Mouse (Mus musculus): ENCODE results near the gene Tmem144. TPM values are rescaled to one million over a fixed set of nuclear protein-coding genes. Genes with fewer than 3 reads are reported as not detected.

The Tmem144 gene
- not detected in 2 replicates for polyA plus RNA-seq (2012; ENCODE audit: insufficient read depth, low replicate concordance)

- Histone ChIP-seq H3K4me1 (peaks cover 29% of the 10 kb centered on the region), H3K9me3 (no peaks in the 10 kb centered on the region), H3K36me3 (replicated peaks; ENCODE audit: low read length) (no peaks in the 10 kb centered on the region), H3K27me3 (replicated peaks) (peaks cover 2% of the 10 kb centered on the region), H3K4me3 (replicated peaks) (peak within 1 kb of the TSS; percentile 69)
- TF ChIP-seq GATA1 (IDR thresholded peaks at IDR 0.05; ENCODE audit: borderline replicate concordance, low read length) (no peak), FLI1 (IDR thresholded peaks at IDR 0.05; ENCODE audit: low read length) (no peak)
Observed at GRCm38 (mm10) chr3:79852654-79853166, at the start of gene Tmem144. Tmem144 (minus strand) TSS chr3:79852773.

DNA sequence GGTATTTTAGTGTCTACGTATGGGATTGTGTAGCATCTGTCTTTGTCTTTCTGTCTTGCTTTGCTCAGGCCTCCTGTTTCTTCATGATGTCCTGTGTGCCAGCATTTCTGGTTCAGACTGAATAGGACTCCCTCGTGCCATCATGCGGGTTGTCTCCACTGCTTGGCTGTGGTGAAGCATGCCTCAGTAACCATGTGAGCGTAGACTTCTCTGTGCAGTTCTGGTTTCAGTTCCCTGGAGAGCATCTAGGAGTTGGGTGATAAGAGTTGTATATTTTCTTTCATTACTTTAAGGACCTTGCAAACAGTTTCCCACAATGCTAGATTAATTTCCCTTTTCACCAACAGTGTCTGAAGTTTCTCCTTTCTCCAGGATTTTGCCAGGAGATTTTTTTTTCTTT lies 49.2 kb upstream of the Tmem144 start:
- peaks cover 19% of the 10 kb centered on the region for H3K4me1 ChIP-seq
- H3K9me3 ChIP-seq = no peaks in the 10 kb centered on the region
- TF ChIP-seq GATA1 (IDR thresholded peaks at IDR 0.05; ENCODE audit: borderline replicate concordance, low read length) (no peak), FLI1 (IDR thresholded peaks at IDR 0.05; ENCODE audit: low read length) (no peak)
- H3K4me3 ChIP-seq (replicated peaks) = no peak overlapping the region
- H3K36me3 ChIP-seq (replicated peaks; ENCODE audit: low read length) = no peaks in the 10 kb centered on the region
- peaks cover 9% of the 10 kb centered on the region for H3K27me3 ChIP-seq (replicated peaks)

DNA sequence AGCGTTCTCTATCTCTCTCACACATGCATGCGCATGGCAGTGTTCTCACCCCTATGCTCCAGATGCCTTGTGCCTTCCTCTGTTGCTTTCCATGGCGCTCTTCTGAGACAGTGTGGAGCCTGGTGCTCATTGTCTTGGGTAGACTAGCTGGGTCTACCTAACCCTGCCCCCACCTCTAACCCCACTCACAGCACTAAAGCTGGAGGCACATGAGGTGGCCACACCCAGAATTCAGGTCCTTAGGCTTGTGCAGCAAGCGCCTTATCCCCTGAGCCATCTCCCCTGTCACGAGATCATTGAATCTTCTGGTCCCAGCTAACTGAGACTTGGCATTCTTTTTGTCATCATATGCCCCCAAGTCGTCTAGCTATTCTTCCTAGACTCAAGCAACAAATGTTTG lies 48.7 kb upstream of the Tmem144 start:
- H3K4me1 ChIP-seq = peaks cover 15% of the 10 kb centered on the region
- TF ChIP-seq GATA1 (IDR thresholded peaks at IDR 0.05; ENCODE audit: borderline replicate concordance, low read length) = no peak
- TF ChIP-seq FLI1 (IDR thresholded peaks at IDR 0.05; ENCODE audit: low read length) = no peak
- no peak overlapping the region for H3K4me3 ChIP-seq (replicated peaks)

GRCm38 (mm10) chr3:79900502-79900901 lies 47.9 kb upstream of the Tmem144 start:
- H3K4me1 ChIP-seq = peaks cover 9% of the 10 kb centered on the region

More for the DNA sequence above, 48.7 kb upstream of the Tmem144 start:
- Histone ChIP-seq H3K27me3 (replicated peaks) (peaks cover 9% of the 10 kb centered on the region), H3K9me3 (no peaks in the 10 kb centered on the region), H3K36me3 (replicated peaks; ENCODE audit: low read length) (no peaks in the 10 kb centered on the region)

GRCm38 (mm10) chr3:79899906-79900305 lies 47.3 kb upstream of the Tmem144 start:
- Histone ChIP-seq H3K9me3 (no peaks in the 10 kb centered on the region), H3K4me1 (peaks cover 7% of the 10 kb centered on the region), H3K27me3 (replicated peaks) (peaks cover 9% of the 10 kb centered on the region), H3K36me3 (replicated peaks; ENCODE audit: low read length) (no peaks in the 10 kb centered on the region), H3K4me3 (replicated peaks) (no peak overlapping the region)
- TF ChIP-seq FLI1 (IDR thresholded peaks at IDR 0.05; ENCODE audit: low read length) = no peak
- no peak for TF ChIP-seq GATA1 (IDR thresholded peaks at IDR 0.05; ENCODE audit: borderline replicate concordance, low read length)

More at GRCm38 (mm10) chr3:79900502-79900901, 47.9 kb upstream of the Tmem144 start:
- H3K9me3 ChIP-seq = no peaks in the 10 kb centered on the region
- H3K36me3 ChIP-seq (replicated peaks; ENCODE audit: low read length) = no peaks in the 10 kb centered on the region
- no peak for TF ChIP-seq FLI1 (IDR thresholded peaks at IDR 0.05; ENCODE audit: low read length)
- no peak for TF ChIP-seq GATA1 (IDR thresholded peaks at IDR 0.05; ENCODE audit: borderline replicate concordance, low read length)
- H3K27me3 ChIP-seq (replicated peaks) = peaks cover 9% of the 10 kb centered on the region
- no peak overlapping the region for H3K4me3 ChIP-seq (replicated peaks)

DNA sequence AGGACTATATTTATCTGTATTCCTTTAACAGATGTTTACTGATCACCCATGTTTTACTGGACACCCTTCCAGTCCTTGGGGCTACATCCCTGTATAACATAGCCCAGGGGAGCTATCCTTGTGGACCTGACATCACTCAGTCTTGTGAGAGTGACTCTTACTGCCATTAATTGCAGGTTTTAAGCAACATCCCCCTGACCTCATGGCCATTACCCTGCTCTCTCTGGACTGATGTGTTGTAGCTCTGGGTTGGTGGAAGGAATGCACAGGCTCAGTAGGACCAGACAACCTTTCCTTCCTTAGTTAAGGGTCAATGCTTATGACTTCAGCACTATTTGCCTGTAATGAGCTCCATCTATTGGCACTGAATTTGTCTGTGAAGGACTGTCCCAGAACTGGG lies 45.9 kb upstream of the Tmem144 start:
- no peaks in the 10 kb centered on the region for H3K9me3 ChIP-seq
- TF ChIP-seq FLI1 (IDR thresholded peaks at IDR 0.05; ENCODE audit: low read length) (no peak), GATA1 (IDR thresholded peaks at IDR 0.05; ENCODE audit: borderline replicate concordance, low read length) (no peak)

DNA sequence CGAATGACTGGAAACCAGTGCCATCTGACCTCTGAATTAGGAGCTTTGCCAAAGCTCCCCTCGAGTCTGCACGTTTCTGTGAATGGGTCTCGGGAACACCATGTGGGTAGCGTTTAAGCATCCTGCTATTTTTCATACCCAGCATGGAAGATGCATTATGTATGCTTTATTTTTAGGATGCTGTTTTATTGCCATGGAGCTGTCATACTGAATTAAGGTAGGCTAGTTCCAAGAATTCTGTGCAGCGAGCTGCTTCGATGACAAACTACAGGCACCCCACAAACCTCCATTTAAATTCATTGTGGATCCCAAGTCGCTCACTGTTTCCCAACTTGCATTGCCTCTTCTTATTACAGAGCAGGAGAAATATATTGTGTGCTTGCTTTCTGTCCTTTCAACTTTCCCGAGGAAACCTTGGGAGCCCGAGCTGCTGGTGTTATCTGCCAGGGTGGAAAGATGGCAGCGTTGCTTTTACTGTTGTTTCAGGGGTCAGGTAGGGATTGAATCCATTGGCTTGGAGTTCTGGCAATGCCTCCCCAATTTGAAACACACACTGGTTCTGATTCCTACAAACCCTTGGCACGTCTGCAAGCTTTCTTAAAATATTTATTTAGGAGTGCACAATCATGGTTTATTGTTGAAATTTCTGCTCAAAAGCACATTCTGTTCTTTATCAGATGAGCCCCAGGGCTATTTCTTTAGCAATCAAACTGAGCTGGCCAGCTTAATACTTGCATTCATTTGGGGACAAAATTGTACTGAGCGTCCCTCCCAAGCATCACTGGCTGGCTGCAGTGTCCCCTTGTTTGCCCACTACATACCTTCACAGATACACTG lies 45.2 kb upstream of the Tmem144 start:
- H3K27me3 ChIP-seq (replicated peaks) = peaks cover 9% of the 10 kb centered on the region
- H3K4me3 ChIP-seq (replicated peaks) = no peak overlapping the region
- TF ChIP-seq FLI1 (IDR thresholded peaks at IDR 0.05; ENCODE audit: low read length) (no peak), GATA1 (IDR thresholded peaks at IDR 0.05; ENCODE audit: borderline replicate concordance, low read length) (no peak)
- H3K4me1 ChIP-seq = peaks cover 7% of the 10 kb centered on the region
- H3K36me3 ChIP-seq (replicated peaks; ENCODE audit: low read length) = no peaks in the 10 kb centered on the region
- no peaks in the 10 kb centered on the region for H3K9me3 ChIP-seq

More for the DNA sequence above, 45.9 kb upstream of the Tmem144 start:
- no peak overlapping the region for H3K4me3 ChIP-seq (replicated peaks)
- peaks cover 7% of the 10 kb centered on the region for H3K4me1 ChIP-seq
- H3K36me3 ChIP-seq (replicated peaks; ENCODE audit: low read length) = no peaks in the 10 kb centered on the region
- H3K27me3 ChIP-seq (replicated peaks) = peaks cover 9% of the 10 kb centered on the region

DNA sequence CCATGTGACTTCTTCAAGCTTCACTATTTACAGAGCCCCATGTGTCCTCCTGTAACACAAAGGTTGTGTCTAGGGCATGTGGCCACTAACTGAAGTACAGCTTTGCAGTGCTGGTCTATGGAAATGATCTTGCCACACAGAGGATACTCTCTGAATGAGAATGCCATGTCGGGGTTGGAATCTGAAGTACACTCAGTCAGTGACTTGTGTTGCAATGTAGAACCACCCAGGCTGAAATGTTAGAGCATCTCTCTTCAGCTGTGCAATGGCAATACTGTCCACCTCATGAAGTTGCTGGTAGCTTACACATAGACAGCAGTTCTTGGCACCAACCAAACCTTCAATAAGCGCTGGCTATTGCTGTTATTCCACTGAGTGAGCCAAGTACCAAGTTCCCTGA lies 35.4 kb upstream of the Tmem144 start:
- peak overlapping the region; percentile 6 for H3K4me3 ChIP-seq (replicated peaks)
- peaks cover 38% of the 10 kb centered on the region for H3K4me1 ChIP-seq
- TF ChIP-seq GATA1 (IDR thresholded peaks at IDR 0.05; ENCODE audit: borderline replicate concordance, low read length) = no peak
- TF ChIP-seq FLI1 (IDR thresholded peaks at IDR 0.05; ENCODE audit: low read length) = no peak
- H3K9me3 ChIP-seq = no peaks in the 10 kb centered on the region
- H3K36me3 ChIP-seq (replicated peaks; ENCODE audit: low read length) = no peaks in the 10 kb centered on the region
- peaks cover 3% of the 10 kb centered on the region for H3K27me3 ChIP-seq (replicated peaks)

DNA sequence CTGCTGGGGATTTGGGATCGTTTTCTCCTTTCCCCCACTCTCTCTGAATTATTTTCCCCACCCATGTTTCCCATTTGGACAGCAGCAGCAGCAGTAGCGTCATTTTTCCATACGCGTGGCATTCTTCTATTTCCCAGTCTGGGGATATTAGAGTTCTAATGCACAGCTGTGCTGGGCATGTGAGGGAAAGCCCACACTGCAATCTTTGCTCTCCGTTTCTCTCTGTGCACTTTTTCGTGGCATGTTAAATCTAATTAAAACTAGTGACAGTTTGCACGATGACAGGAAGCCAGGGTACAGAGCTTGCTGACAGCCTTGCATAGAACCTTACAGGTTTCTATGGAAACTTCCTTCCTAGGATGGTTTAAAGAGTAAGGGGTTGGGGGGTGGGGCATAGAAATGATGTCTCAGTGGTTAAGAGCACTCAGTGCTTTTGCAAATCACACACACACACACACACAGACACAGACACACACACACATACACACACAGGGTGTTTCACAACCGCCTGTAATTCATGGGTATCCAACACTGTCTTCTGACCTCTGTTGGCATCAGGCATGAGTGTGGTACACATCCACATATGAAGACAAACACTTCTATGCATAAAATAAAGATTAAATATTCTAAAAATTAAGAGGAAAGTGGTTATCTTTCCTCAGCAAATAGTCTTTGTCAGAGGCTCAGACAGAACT lies 34.7 kb upstream of the Tmem144 start:
- no peak for TF ChIP-seq GATA1 (IDR thresholded peaks at IDR 0.05; ENCODE audit: borderline replicate concordance, low read length)
- TF ChIP-seq FLI1 (IDR thresholded peaks at IDR 0.05; ENCODE audit: low read length) = no peak
- H3K4me1 ChIP-seq = peaks cover 38% of the 10 kb centered on the region
- H3K36me3 ChIP-seq (replicated peaks; ENCODE audit: low read length) = no peaks in the 10 kb centered on the region
- H3K9me3 ChIP-seq = no peaks in the 10 kb centered on the region
- peak overlapping the region; percentile 89 for H3K4me3 ChIP-seq (replicated peaks)
- H3K27me3 ChIP-seq (replicated peaks) = peaks cover 3% of the 10 kb centered on the region

Data from megakaryocyte, embryonic 14.5 days (primary cell).